Mouse (Mus musculus) forebrain, embryonic 16.5 days (tissue): ENCODE results near the gene Igfbp2. TPM values are rescaled to one million over a fixed set of nuclear protein-coding genes. Genes with fewer than 3 reads are reported as not detected.

Experiments
- ATAC-seq: fragments of 200-750 bp; cut with Nextera tagmentation; 2 replicates; pipeline ENCODE4 v1.8.0; 2017; ENCODE audit warnings: mild to moderate bottlenecking, moderate library complexity
- H3K27ac ChIP-seq: fragments of 300-500 bp; sonication (generic); 2 replicates; pipeline ENCODE4 v1.5.1; 2014; ENCODE audit warnings: low read length, control low read depth
- H3K27me3 ChIP-seq: fragments of 300-500 bp; sonication (generic); replicated peaks from 2 replicates; pipeline ENCODE4 v1.6.1; 2014; ENCODE audit warnings: low read length; ENCODE audit not compliant: control insufficient read depth, insufficient read depth
- H3K36me3 ChIP-seq: fragments of 300-500 bp; sonication (generic); 2 replicates; pipeline ENCODE4 v1.6.1; 2014; ENCODE audit not compliant: control insufficient read depth, insufficient read depth
- H3K4me1 ChIP-seq: fragments of 300-500 bp; sonication (generic); replicated peaks from 2 replicates; pipeline ENCODE4 v1.6.1; 2014; ENCODE audit warnings: low read length; ENCODE audit not compliant: control insufficient read depth, insufficient read depth
- H3K4me2 ChIP-seq: fragments of 300-500 bp; sonication (generic); 2 replicates; pipeline ENCODE4 v1.6.1; 2014; ENCODE audit warnings: mild to moderate bottlenecking, low read length, control low read depth
- H3K4me3 ChIP-seq: fragments of 300-500 bp; sonication (generic); replicated peaks from 2 replicates; pipeline ENCODE4 v1.5.1; 2014; ENCODE audit warnings: mild to moderate bottlenecking, low read length, control low read depth
- H3K9ac ChIP-seq: fragments of 300-500 bp; sonication (generic); replicated peaks from 2 replicates; pipeline ENCODE4 v1.6.1; 2014; ENCODE audit warnings: low read depth, low read length, control low read depth
- H3K9me3 ChIP-seq: fragments of 300-500 bp; sonication (generic); 2 replicates; pipeline ENCODE4 v1.6.1; 2016; ENCODE audit warnings: low read length; ENCODE audit not compliant: control insufficient read depth
- WGBS: fragments of 180-500 bp; shearing (Covaris S2); extraction: QIAGEN DNeasy Blood & Tissue Kit; methylation state at CpG from one replicate; pipeline ENCODE4 v1.1.7; 2014; 5-methylcytosine and 5-hydroxymethylcytosine counted together
- polyA plus RNA-seq: library from polyadenylated mRNA; unstranded; fragments of >200 nt; fragmentation: Nextera tagmentation; extraction: Ambion mirVana; gene quantifications from 2 replicates; pipeline ENCODE4 v1.2.1, GENCODE M21; 2015

Gene Igfbp2
- polyA plus RNA-seq, 1 experiment from 2014 or later: 279 TPM

DNA sequence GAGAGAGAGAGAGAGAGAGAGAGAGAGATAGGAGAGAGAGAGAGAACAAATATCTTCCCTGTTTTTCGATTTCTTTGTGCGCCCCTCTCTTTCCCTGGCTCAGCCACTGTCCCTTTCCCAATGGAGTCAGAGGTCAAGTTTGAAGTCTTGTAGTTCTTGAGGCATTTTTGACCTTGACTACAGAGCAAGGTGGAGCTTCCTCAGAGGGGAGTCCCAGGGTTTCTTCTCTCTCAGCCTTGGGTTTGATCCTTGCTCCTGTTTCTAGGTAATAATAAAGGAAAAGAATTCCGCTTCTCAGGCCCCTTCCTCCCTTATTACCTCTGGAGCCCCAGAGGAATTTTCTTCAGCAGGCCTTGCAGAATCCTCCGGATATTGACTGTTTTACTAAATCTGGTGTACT lies 1.6 kb downstream of the Igfbp2 start:
- H3K27me3 ChIP-seq: no peaks in the 10 kb centered on the region
- ATAC-seq: no peak
- peak overlapping the region; percentile 84 for H3K4me3 ChIP-seq
- H3K27ac ChIP-seq: peak overlapping the region; percentile 72; the same call in 1 of the 2 replicates
- peaks cover 36% of the 10 kb centered on the region for H3K4me1 ChIP-seq
- H3K4me2 ChIP-seq: peak overlapping the region; percentile 82
- H3K36me3 ChIP-seq: no peaks in the 10 kb centered on the region
- WGBS: 6% methylated on average over 4 of the region's 4 CpGs
- H3K9ac ChIP-seq: peak overlapping the region; percentile 90
- no peaks in the 10 kb centered on the region for H3K9me3 ChIP-seq

- no peak for ATAC-seq
- Histone ChIP-seq H3K4me3 (peak overlapping the region; percentile 84), H3K27me3 (no peaks in the 10 kb centered on the region), H3K9ac (peak overlapping the region; percentile 90), H3K36me3 (peaks cover 3% of the 10 kb centered on the region; the same call in 1 of the 2 replicates), H3K27ac (peak overlapping the region; percentile 72), H3K4me1 (peaks cover 36% of the 10 kb centered on the region), H3K4me2 (peak overlapping the region; percentile 82), H3K9me3 (no peaks in the 10 kb centered on the region)
- WGBS: 5% methylated on average over 6 of the region's 6 CpGs
These were observed 2.1 kb downstream of the Igfbp2 start for GRCm38 (mm10) chr1:72826446-72826845.

- Histone ChIP-seq H3K9me3 (no peaks in the 10 kb centered on the region), H3K9ac (peak overlapping the region; percentile 90), H3K27me3 (no peaks in the 10 kb centered on the region), H3K4me1 (peaks cover 36% of the 10 kb centered on the region), H3K4me2 (peak overlapping the region; percentile 82), H3K27ac (peak overlapping the region; percentile 72), H3K4me3 (peak overlapping the region; percentile 84), H3K36me3 (peaks cover 3% of the 10 kb centered on the region; the same call in 1 of the 2 replicates)
- peak; percentile 10; the same call in 1 of the 2 replicates for ATAC-seq
- 2% methylated on average over 7 of the region's 7 CpGs for WGBS
These were observed 2.6 kb downstream of the Igfbp2 start for GRCm38 (mm10) chr1:72826931-72827330.

DNA sequence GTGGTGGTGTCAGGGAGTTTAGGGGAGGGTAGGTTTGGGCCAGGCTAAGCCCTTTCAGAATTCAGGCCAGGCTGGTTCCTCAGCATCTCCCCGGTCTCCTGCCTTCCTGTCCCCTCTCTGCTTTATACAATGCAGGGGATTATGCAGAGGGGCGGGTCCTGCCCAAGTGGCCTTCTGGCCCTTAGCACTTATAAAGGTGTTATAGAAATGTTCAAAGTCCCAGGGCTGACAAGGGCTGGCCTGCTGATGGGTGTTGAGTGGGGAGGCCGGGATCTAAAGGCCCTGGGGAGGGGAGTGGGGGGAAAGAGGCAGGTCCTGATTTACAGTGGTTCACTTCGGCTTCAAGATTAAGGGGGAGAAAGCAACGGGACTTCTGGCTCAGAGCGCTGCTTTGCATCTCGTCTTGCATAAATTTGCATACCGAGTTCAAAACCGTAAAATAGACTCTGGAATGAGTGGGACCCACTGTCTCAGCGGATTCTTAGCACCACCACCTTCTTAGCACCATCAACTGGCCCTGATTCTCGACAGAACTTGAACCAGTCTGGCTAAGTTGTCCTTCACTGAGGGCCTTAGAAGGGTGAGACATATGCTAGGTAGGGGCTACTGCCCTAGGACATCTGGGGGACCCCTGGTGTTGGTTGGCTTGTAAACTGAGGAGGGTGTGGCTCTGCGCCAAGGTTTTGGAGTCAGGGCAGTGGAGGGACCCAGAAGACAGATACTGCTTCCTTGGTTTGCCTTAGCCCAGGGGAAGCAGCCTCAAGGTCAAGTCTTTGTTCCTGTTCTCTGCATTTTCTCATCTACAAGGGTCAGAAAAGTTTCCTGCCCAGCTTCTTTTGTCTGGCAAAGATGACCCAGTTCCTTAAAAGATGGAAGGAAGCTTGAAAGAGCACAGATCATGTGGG lies 3.4 kb downstream of the Igfbp2 start:
- Histone ChIP-seq H3K4me1 (peaks cover 42% of the 10 kb centered on the region), H3K4me2 (peak overlapping the region; percentile 82), H3K9ac (peak overlapping the region; percentile 90), H3K9me3 (no peaks in the 10 kb centered on the region), H3K4me3 (peak overlapping the region; percentile 84), H3K27me3 (no peaks in the 10 kb centered on the region), H3K36me3 (peaks cover 3% of the 10 kb centered on the region; the same call in 1 of the 2 replicates), H3K27ac (peak overlapping the region; percentile 72)
- 8% methylated on average over 12 of the region's 12 CpGs for WGBS
- peak; percentile 12 for ATAC-seq

DNA sequence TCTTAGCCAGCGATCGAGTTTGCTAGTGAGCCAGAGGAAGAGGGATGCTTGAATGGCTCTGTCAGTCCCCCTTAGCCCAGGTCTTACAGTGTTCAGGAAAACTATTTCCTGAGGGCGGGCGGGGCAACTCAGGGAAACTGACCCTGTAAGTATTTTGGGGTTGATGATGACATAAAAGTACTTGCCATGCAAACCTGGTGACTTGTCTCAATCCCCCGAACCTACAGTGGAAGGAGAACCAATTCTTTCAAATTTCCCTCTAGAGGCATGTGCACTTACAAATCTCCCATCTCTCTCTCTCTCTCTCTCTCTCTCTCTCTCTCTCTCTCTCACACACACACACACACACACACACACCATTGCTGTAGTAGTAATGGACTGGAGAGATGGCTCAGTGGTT lies 4.5 kb downstream of the Igfbp2 start:
- Histone ChIP-seq H3K27me3 (no peaks in the 10 kb centered on the region), H3K4me2 (no peak overlapping the region), H3K9ac (no peak overlapping the region), H3K27ac (no peak overlapping the region), H3K9me3 (no peaks in the 10 kb centered on the region), H3K4me1 (peaks cover 49% of the 10 kb centered on the region), H3K36me3 (peaks cover 3% of the 10 kb centered on the region; the same call in 1 of the 2 replicates), H3K4me3 (no peak overlapping the region)
- 95% methylated on average over 5 of the region's 5 CpGs for WGBS
- ATAC-seq: no peak

DNA sequence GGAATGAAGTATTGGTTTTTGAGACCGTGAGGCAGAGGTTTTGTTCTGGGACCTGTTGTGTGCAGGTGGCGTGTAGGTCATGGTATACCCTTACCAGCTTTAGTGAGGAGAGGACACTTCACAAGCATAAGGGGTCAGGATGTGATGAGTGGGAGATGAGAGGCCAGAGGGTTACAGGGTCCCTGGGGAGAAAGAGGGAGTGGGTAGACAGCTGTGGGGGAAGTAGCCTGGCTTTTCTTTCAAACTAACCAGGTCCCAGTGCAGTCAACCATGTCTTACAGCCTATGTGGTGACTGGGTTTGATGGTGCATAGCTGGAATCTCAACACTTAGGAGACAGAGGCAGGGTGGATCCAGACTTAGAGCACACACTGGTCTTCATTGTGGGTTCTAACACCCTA lies 6.2 kb downstream of the Igfbp2 start:
- Histone ChIP-seq H3K9me3 (no peaks in the 10 kb centered on the region), H3K27ac (no peak overlapping the region), H3K27me3 (no peaks in the 10 kb centered on the region), H3K4me1 (peaks cover 47% of the 10 kb centered on the region), H3K36me3 (peaks cover 3% of the 10 kb centered on the region; the same call in 1 of the 2 replicates), H3K4me2 (no peak overlapping the region), H3K9ac (no peak overlapping the region), H3K4me3 (no peak overlapping the region)
- 97% methylated on average over 2 of the region's 2 CpGs for WGBS
- ATAC-seq: no peak

DNA sequence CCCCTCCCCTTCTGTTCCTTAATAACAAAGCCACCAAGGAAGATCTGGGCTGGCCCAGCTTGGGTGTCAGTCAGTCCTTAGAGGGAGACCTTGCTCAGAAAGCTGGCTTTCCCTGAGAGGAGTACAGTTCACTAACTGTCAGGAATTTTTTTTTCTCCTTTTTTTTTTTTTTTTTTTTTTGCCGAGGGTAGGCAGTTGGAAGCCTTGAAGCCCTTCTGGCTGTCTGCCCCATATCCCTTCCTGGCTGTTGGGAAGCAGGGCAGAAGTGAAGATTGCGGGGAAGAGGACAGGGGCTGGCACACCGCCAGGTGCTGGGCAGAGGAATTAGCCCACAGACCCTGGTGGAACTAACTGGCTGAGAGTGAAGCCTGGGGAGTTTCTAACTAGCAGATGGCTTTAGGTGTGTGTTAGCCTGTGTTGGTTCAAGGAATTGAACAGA lies 8.4 kb downstream of the Igfbp2 start:
- no peaks in the 10 kb centered on the region for H3K9me3 ChIP-seq
- H3K27me3 ChIP-seq: no peaks in the 10 kb centered on the region
- no peak overlapping the region for H3K4me3 ChIP-seq
- WGBS: 17% methylated on average over 3 of the region's 3 CpGs
- peaks cover 6% of the 10 kb centered on the region; the same call in 1 of the 2 replicates for H3K36me3 ChIP-seq
- H3K27ac ChIP-seq: no peak overlapping the region; the same call in 1 of the 2 replicates
- peak; percentile 50 for ATAC-seq
- no peak overlapping the region for H3K9ac ChIP-seq
- no peak overlapping the region for H3K4me2 ChIP-seq
- H3K4me1 ChIP-seq: peaks cover 25% of the 10 kb centered on the region

DNA sequence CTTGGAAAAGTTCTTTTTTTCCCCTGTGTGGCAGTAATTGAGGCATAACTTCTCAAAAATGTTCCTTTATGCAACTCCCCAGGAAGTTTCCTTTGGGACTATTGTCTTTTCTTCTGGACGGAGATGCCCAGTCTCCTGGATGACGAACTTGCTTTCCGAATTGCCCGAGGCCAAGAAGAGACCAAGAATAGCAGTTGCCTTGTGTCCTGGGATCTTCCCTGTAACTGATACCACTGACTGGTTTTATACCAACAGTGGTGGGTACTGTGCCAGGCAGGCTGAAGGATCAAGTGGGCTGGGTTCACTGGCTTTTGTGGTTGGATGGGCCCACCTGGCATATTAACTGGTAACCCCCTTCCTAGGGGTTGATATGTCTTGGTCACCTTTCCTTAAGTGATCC lies 9.3 kb downstream of the Igfbp2 start:
- Histone ChIP-seq H3K36me3 (peaks cover 6% of the 10 kb centered on the region; the same call in 1 of the 2 replicates), H3K4me1 (peaks cover 17% of the 10 kb centered on the region), H3K9ac (no peak overlapping the region), H3K9me3 (no peaks in the 10 kb centered on the region), H3K27me3 (no peaks in the 10 kb centered on the region), H3K27ac (no peak overlapping the region), H3K4me2 (no peak overlapping the region), H3K4me3 (no peak overlapping the region)
- WGBS: 60% methylated on average over 4 of the region's 4 CpGs
- no peak for ATAC-seq

GRCm38 (mm10) chr1:72839356-72839755 lies 15.1 kb downstream of the Igfbp2 start:
- Histone ChIP-seq H3K36me3 (peaks cover 3% of the 10 kb centered on the region; the same call in 1 of the 2 replicates), H3K9me3 (no peaks in the 10 kb centered on the region), H3K4me1 (no peaks in the 10 kb centered on the region), H3K27ac (no peak overlapping the region), H3K9ac (no peak overlapping the region), H3K4me3 (no peak overlapping the region), H3K27me3 (no peaks in the 10 kb centered on the region), H3K4me2 (no peak overlapping the region)
- ATAC-seq: no peak
- 80% methylated on average over 8 of the region's 8 CpGs for WGBS
